Mouse (Mus musculus) megakaryocyte, embryonic 14.5 days (primary cell): ENCODE measurements at regions not wholly inside any gene's neighbourhood (a gene's known extent, or its start where the extent isn't known, plus 50 kb on each side); places are given as distances from the start of the nearest gene placed in this dataset.

ENCODE experiments used
- FLI1 ChIP-seq: IDR thresholded peaks from 2 replicates; pipeline ENCODE4 v1.6.1; 2012; ENCODE audit warnings: low read length, inconsistent platforms, mixed read lengths
- GATA1 ChIP-seq: IDR thresholded peaks from 3 replicates; pipeline ENCODE4 v1.6.1; 2012; ENCODE audit warnings: mixed read lengths, low read length, inconsistent platforms, borderline replicate concordance

DNA sequence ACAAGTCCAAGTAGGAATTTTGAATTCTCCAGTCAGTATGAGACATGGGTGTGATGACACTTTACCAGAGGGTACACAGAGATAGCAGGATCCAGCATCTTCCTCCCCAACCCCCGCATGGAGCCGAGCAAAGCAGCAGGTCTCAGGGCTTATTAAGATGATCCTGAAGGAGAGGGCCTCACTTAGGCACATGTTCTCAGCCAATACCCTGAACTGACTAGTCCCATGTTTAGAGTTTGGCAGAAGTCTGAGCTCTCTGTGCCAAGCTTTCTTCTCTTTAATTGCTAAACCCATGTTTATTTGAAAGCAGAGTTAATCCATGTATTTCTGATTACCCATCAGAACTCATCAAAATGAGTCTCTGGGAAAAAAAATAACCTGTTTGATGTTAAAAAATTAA is 402.0 kb downstream of the Atp6ap1l start:
- TF ChIP-seq FLI1 (no peak), GATA1 (no peak)
